Mouse (Mus musculus) layer of hippocampus, postnatal 14 days (tissue): ENCODE data around the gene Zdhhc14. TPM values are rescaled to one million over a fixed set of nuclear protein-coding genes. Genes with fewer than 3 reads are reported as not detected.
A peak's percentile ranks its signal among the peaks of the same experiment; 100 is the strongest.

Source experiments
- DNase-seq, 2 experiments: peaks; one replicate each; pipeline ENCODE4 v3.0.0; 2021 to 2022; ENCODE audit warnings: low spot score in 2 of 2, mixed read lengths in 1 of 2
- total RNA-seq, 2 experiments: library from RNA; stranded (reverse); gene quantifications; 2 replicates each; pipeline ENCODE4 v1.2.3; 2021

The Zdhhc14 gene
- total RNA-seq, 2 experiments from 2014 or later, result 41.2 to 42.2 TPM

DNA sequence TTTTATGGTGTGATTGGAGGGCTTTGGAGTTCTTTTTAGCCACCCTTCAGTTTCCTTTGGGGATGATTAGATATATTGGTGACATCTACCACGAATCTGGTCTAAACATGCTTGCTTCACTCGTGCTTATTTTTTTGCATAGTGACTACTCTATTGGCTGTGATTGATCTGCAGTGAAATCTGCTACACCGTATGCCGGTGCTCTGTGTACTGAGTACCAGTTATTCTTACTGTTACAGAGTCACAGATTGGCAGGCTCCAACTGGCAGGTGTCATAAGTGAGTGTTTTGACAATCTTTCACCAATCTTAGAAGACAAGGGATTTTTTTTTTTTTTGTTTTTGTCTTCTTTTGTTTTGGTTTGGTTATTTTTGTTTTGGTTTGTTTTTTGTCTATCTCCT lies 163.2 kb downstream of the Zdhhc14 start:
- peak; percentile 13 to 71 for DNase-seq

- DNase-seq, result no peak
Measured at GRCm38 (mm10) chr17:5660317-5661080, 168.1 kb downstream of the Zdhhc14 start.

DNA sequence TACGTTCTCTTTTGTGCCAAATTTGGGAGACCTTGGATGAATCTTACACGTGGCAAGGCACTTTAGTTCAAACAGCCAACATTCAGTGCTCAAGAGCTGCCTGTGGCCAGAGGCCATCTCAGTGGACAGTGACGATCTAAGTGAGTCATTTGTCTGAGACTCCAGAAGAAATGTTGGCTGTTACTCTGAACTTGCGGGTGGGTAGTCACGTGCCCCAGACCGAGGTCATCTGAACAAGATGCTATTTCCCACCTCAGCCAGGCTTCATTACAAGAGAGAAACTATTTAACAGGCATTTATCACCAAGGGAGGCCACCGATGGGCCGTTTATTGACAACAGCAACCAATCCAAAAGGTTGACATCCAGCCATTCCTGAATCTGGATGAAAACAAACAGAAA lies 174.3 kb downstream of the Zdhhc14 start:
- no peak for DNase-seq

- no peak for DNase-seq
Measured at GRCm38 (mm10) chr17:5668456-5668855, 176.1 kb downstream of the Zdhhc14 start.

DNA sequence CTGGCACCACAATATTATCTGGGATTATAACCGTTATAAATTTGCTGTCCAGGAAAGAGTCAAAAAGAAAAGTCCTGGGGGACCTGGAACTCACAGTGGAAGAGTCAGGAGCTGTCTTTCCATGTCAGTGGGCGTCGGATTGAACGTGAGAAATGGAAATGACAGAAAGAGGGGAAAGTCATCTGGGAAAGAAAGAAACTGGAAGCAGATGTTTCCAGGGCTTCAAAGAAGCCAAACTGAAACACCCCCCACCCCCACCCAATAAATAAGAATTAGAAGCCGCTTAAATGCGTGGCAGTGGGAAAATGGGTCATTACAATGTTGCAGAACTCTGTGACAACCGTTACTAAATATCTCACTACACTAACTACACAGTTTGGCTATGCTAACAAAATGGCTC lies 176.6 kb downstream of the Zdhhc14 start:
- no peak for DNase-seq

DNA sequence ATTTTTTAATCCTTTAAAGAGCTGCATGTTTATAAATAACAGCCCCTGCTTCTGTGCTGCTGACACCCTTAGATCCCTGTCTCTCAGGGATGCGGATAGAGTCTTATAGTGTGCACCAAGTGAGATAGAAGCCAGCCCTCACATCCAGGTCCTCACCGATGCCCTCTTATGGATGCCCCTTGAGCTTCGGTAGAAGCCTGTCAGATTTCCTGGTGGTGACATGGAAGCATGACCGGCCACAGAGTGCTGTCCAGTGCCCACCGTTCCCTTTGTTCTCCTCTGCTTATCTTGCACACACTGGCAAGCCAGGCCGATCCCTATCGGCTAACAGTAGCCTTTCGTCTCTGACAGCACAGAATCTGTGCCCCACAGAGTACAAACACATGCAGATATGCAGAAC lies 183.6 kb downstream of the Zdhhc14 start:
- DNase-seq, result no peak

DNA sequence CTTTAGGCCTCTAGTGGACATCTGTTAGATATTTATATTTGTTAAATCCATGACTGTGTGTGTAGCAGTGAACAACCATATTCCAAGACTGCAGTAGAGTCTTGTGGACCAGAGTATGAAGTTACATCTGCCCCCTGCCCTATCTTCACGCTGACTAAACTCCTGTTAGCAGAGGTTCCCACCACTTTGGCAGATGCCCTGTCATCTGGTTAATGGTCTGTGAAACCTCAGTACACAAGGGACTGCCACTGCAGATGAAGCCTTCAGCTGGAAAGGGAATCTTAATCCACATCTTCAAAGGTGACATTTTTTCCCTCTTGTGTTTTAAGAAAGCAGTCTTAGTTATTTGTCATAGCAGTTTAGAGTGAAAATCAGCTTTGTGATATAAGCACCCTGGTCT lies 187.0 kb downstream of the Zdhhc14 start:
- no peak for DNase-seq

DNA sequence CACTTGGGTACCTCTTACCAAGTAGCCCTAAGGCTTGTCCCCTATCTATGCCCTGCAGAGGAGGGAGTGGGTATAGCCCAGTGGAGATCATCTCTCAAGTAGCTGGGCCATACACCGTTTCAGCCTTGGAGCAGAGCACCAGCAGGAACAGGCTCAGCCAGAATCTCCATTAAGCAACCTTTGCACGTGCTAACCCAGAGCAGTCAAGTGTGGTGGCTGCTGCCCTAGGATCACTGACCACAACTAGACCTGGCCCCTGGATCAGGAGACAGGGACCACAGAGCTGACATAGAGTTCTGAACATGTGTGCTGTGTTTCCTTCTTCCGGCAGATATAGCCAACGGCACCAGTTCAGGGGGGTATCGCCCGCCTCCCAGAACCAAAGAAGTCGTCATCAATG lies 193.0 kb downstream of the Zdhhc14 start:
- no peak for DNase-seq

DNA sequence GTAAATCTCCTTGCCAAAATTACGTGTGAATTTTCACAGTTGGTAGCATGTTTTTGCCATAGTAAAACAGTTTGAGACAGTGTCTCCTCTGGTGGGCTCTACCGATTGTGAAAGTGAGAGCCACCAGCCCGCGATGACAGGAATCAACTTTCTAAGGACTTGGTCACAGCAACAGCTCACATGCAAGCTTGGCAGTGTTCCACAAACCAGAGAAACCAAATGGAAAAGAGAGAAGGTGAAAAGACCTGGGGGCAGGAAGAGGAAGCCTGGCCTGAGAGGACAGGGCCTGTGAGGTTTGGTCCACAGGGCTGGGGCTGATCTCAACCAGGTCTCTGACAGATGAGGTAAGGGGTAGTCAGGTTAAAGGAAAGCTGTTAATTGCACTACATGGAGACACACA lies 195.5 kb downstream of the Zdhhc14 start:
- DNase-seq, result no peak

DNA sequence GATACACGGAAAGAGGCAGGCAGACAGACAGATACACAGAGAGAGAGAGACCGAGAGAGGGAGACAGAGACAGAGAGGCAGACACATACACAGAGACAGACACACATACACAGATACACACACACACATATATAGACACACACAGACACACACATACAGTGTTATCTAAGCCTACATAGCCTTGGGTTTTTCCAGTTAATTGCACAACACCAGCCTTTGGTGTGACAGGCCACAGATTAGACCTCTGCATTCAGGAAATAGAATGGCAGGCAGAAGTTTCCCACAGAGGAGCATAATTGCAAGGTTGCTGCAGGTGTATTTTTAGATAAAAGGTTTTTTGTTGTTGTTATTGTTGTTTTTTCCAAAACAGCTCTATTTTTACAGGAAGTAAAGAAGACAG lies 195.9 kb downstream of the Zdhhc14 start:
- no peak for DNase-seq

- DNase-seq, result no peak
Measured at GRCm38 (mm10) chr17:5688669-5689068, 196.3 kb downstream of the Zdhhc14 start.

- no peak for DNase-seq
Measured at GRCm38 (mm10) chr17:5690746-5691535, 198.6 kb downstream of the Zdhhc14 start.

DNA sequence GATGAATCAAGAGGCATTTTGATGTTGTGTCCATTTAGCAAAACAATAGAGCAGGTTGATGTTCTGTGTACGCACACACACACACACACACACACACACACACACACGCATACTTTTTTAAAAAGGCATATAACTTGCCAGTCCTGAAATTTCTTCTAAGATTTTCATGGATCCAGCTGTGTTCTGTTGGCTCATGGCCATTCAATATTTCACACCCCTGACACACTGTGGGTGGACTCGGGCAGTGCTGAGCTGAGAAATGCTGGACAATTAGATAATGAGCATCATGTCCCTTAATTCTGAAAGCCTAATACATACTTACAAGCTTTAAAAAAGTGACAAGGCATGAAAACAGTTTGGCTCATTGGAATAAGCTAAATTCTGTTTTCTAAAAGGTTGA lies 200.3 kb downstream of the Zdhhc14 start:
- DNase-seq, result no peak

DNA sequence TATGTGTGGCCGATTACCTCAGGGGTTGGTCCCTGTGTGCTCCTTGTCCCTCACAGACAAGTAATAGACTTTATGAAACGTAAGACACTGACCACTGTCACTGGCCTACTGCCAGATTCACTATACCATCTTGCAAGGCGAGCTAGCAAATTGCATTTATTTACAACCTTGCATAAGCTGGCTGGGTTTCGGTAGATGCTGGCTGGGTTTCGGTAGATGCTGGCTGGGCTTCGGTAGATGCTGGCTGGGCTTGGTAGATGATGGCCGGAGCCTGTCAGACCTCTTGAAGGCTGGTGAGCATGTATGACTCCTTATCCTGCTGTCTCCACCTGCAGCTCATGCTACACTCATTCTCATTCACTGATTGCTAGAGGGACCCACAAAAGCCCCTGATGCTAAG lies 200.9 kb downstream of the Zdhhc14 start:
- DNase-seq, result no peak

GRCm38 (mm10) chr17:5698447-5699096 lies 206.2 kb downstream of the Zdhhc14 start:
- DNase-seq, result no peak

DNA sequence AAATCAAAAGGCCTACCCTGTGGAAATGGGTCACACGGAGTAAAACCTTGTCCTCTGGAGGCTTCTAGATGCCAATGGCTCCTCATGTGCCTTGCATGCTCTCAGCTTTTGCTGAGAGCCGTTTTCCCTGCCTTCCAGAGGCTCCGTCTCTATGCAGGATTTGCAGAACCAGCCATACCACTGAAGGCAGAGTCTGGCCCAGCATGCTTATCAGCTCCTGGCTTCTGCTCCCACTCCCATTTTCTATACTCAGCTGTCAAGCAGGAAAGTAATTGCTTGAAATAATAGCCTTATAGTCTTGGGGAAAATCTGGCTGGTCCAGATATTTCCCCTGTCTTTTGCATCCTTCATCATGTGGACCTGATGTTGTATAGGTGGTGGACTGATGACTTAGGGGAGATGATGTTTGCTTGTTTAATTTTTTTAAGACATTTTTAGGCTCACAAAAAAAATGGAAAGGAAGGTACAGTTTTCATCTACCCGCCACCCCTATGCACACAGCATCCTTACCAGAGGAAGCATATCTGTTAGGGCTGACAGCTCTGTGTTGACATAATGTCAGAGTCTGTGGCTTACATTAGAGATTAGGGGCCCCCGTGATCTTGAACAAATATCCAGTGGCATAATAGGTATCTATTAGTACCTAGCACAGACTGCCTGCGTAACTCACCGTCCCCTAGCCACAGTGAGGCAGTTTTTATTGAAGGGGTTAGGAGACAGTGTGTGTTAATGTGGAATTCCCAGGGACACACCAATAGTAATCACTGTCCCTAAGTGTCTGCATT lies 218.2 kb downstream of the Zdhhc14 start:
- no peak for DNase-seq

GRCm38 (mm10) chr17:5711861-5712260 lies 219.5 kb downstream of the Zdhhc14 start:
- no peak for DNase-seq

- DNase-seq, result no peak
Measured at GRCm38 (mm10) chr17:5713141-5713540, 220.8 kb downstream of the Zdhhc14 start.

- DNase-seq, result no peak
Measured at GRCm38 (mm10) chr17:5716912-5717311, 224.6 kb downstream of the Zdhhc14 start.

- DNase-seq, result peak in 1 of 2 experiments; percentile 19
Measured at GRCm38 (mm10) chr17:5718768-5719387, 226.5 kb downstream of the Zdhhc14 start.

GRCm38 (mm10) chr17:5722802-5723201 lies 230.4 kb downstream of the Zdhhc14 start:
- DNase-seq, result no peak
